Mouse (Mus musculus) midbrain, embryonic 14.5 days (tissue): ENCODE measurements around the gene Spocd1. TPM values are rescaled to one million over a fixed set of nuclear protein-coding genes. Genes with fewer than 3 reads are reported as not detected.
"Not testable (repeated sequence)": the region's sequence is repeated elsewhere in the genome, so short reads cannot be mapped to it uniquely, and the experiment has no call there.

ENCODE experiments used
- ATAC-seq: fragments of 200-750 bp; cut with Nextera tagmentation; 2 replicates; pipeline ENCODE4 v1.8.0; 2017; ENCODE audit warnings: moderate number of reproducible peaks, moderate library complexity; ENCODE audit not compliant: low FRiP score, low TSS enrichment
- DNase-seq: peaks from one replicate; pipeline ENCODE4 v3.0.0-alpha.2; 2015
- H3K27ac ChIP-seq: fragments of 300-500 bp; sonication (generic); replicated peaks from 2 replicates; pipeline ENCODE4 v1.5.1; 2014; ENCODE audit warnings: mild to moderate bottlenecking, low read depth, low read length, moderate library complexity
- H3K27me3 ChIP-seq: fragments of 300-500 bp; sonication (generic); 2 replicates; pipeline ENCODE4 v1.6.1; 2014; ENCODE audit warnings: low read length, control low read depth, mixed read lengths; ENCODE audit not compliant: control insufficient read depth, insufficient read depth
- H3K36me3 ChIP-seq: fragments of 300-500 bp; sonication (generic); 2 replicates; pipeline ENCODE4 v1.6.1; 2014; ENCODE audit warnings: low read length, control low read depth; ENCODE audit not compliant: control insufficient read depth, insufficient read depth
- H3K4me1 ChIP-seq: fragments of 300-500 bp; sonication (generic); 2 replicates; pipeline ENCODE4 v1.6.1; 2014; ENCODE audit warnings: mild to moderate bottlenecking, antibody characterized with exemption, low read length, control low read depth; ENCODE audit not compliant: control insufficient read depth, insufficient read depth
- H3K4me2 ChIP-seq: fragments of 300-500 bp; sonication (generic); 2 replicates; pipeline ENCODE4 v1.6.1; 2014; ENCODE audit warnings: mild to moderate bottlenecking, low read length, moderate library complexity
- H3K4me3 ChIP-seq: fragments of 300-500 bp; sonication (generic); replicated peaks from 2 replicates; pipeline ENCODE4 v1.5.1; 2014; ENCODE audit warnings: low read depth, low read length
- H3K9ac ChIP-seq: fragments of 300-500 bp; sonication (generic); replicated peaks from 2 replicates; pipeline ENCODE4 v1.6.1; 2014; ENCODE audit warnings: mild to moderate bottlenecking, low read length, moderate library complexity
- H3K9me3 ChIP-seq: fragments of 300-500 bp; sonication (generic); 2 replicates; pipeline ENCODE4 v1.6.1; 2016; ENCODE audit warnings: low read length, control low read depth, mixed read lengths; ENCODE audit not compliant: control insufficient read depth
- WGBS: fragments of 180-500 bp; shearing (Covaris S2); extraction: QIAGEN DNeasy Blood & Tissue Kit; methylation state at CpG from one replicate; pipeline ENCODE4 v1.1.7; 2014; 5-methylcytosine and 5-hydroxymethylcytosine counted together
- polyA plus RNA-seq: library from polyadenylated mRNA; unstranded; fragments of >200 nt; fragmentation: Nextera tagmentation; extraction: Ambion mirVana; gene quantifications from 2 replicates; pipeline ENCODE4 v1.2.1, GENCODE M21; 2014

The Spocd1 gene
- polyA plus RNA-seq, 1 experiment from 2014 or later: not detected

DNA sequence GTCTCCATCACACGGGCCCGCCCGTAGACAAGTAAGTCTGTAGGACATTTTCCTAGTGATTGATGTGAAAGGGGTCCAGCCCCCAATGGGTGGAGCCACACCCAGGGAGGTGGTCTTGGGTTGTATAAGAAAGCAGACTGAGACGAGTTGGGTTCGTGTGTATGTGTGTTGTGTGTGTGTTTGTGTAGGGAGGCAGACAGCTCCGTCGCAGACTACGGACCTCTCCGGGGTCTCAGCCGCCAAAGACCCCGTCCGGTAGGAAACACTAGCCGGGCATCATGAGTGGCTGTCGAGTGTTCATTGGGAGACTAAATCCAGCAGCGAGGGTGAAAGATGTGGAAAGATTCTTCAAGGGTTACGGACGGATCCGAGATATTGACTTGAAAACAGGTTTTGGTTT lies 30.2 kb upstream of the Spocd1 start:
- H3K36me3 ChIP-seq, H3K27me3 ChIP-seq, H3K27ac ChIP-seq, DNase-seq, H3K4me3 ChIP-seq, H3K9ac ChIP-seq, ATAC-seq, H3K9me3 ChIP-seq, H3K4me1 ChIP-seq, H3K4me2 ChIP-seq: not testable (repeated sequence)
- WGBS: 96% methylated on average over 18 of the region's 18 CpGs

DNA sequence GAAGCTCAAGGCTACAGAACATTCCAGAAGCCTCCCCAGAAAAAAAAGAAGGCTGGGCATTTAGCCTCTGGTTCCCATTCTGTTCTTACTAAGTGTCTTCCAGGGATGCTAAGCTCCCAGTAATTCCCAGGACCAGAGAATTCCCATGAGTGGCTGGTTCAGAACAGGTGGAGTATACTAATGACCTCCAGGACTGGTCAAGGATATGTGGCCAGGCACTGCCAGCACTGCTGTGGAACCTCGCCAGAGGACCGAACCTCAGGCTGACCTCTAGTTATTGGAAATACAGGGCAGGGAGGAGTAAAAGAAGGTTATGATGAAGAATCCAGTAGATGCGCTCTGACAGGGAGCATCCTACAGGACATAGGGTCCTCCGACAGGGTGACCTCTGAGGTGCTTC lies 26.7 kb upstream of the Spocd1 start:
- Histone ChIP-seq H3K27me3 (no peaks in the 10 kb centered on the region), H3K36me3 (no peaks in the 10 kb centered on the region), H3K4me2 (no peak overlapping the region), H3K9me3 (no peaks in the 10 kb centered on the region), H3K27ac (no peak overlapping the region), H3K9ac (no peak overlapping the region), H3K4me1 (no peaks in the 10 kb centered on the region), H3K4me3 (no peak overlapping the region)
- ATAC-seq: no peak
- DNase-seq: no peak
- 91% methylated on average over 4 of the region's 4 CpGs for WGBS

DNA sequence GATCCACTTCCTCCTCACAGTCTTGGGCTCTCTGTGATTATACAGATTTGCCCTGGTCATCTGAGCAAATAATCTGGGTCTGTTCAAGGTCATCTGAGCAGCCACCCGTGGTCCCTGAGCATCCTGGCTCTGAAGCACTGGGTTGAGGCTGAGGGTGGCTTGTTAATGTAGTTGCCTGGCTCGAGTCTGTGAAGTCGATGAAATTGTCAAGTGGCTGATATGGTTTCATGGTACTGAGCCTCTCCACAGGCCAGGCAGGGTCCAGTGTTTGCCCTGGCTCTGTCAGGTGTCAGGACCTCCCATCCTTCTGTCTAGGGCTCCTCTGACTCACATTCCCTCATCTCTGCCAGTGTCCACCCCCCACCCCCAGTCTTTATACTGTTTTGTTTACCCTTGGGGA lies 25.5 kb upstream of the Spocd1 start:
- H3K4me1 ChIP-seq: no peaks in the 10 kb centered on the region
- H3K9me3 ChIP-seq: no peaks in the 10 kb centered on the region
- H3K27me3 ChIP-seq: no peaks in the 10 kb centered on the region
- no peak overlapping the region for H3K27ac ChIP-seq
- H3K9ac ChIP-seq: no peak overlapping the region
- H3K4me2 ChIP-seq: no peak overlapping the region
- H3K4me3 ChIP-seq: no peak overlapping the region
- ATAC-seq (no peak), DNase-seq (no peak)
- no peaks in the 10 kb centered on the region for H3K36me3 ChIP-seq
- WGBS: 59% methylated on average over 3 of the region's 3 CpGs

DNA sequence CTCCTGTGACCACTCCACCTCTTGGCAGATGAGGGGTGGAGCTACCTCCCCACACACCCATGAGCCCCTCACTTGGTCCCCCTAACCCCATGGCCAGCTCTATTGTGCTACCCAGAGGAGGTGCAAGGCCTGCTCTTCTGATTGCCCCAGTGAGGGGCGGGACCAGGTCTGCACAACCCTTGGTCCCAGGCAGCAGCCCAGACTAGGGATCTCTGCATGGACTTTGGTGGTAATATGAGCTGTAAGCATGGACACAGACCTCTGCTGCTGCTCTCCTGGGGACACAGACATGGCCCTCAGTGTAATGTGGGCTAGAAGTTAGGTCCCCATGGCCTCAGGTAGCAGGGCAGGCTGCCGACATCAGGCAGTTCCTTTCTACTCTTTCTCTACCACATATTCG lies 24.0 kb upstream of the Spocd1 start:
- ATAC-seq (no peak), DNase-seq (no peak)
- H3K4me3 ChIP-seq: no peak overlapping the region
- no peak overlapping the region for H3K9ac ChIP-seq
- no peaks in the 10 kb centered on the region for H3K36me3 ChIP-seq
- H3K4me2 ChIP-seq: no peak overlapping the region
- no peaks in the 10 kb centered on the region for H3K4me1 ChIP-seq
- no peaks in the 10 kb centered on the region for H3K27me3 ChIP-seq
- H3K9me3 ChIP-seq: no peaks in the 10 kb centered on the region
- H3K27ac ChIP-seq: no peak overlapping the region
- 84% methylated on average over 3 of the region's 3 CpGs for WGBS

DNA sequence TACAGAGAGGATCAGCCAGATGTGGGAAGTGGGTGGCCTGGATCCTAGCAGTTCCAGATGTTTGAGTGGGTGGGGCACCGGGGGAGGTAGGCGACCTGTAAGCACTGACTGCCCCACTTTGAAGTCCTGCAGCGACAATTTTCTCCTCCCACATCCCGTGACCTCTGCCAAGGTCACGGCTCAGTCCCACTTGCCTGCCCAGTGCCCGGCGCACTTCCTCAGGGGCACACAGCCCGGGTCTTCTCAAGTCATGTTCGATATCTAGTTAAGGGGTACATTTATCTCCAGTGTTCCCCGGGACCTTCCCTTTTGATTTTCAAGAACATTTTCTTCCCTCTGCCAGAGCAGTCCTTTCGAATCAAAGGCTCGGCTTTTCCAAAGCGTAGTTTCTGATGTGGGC lies 23.0 kb upstream of the Spocd1 start:
- no peak overlapping the region for H3K27ac ChIP-seq
- H3K4me1 ChIP-seq: no peaks in the 10 kb centered on the region
- H3K9me3 ChIP-seq: no peaks in the 10 kb centered on the region
- H3K27me3 ChIP-seq: no peaks in the 10 kb centered on the region
- no peak overlapping the region for H3K9ac ChIP-seq
- DNase-seq: no peak
- H3K36me3 ChIP-seq: no peaks in the 10 kb centered on the region
- 74% methylated on average over 13 of the region's 13 CpGs for WGBS
- no peak overlapping the region for H3K4me3 ChIP-seq
- no peak overlapping the region for H3K4me2 ChIP-seq
- ATAC-seq: no peak

DNA sequence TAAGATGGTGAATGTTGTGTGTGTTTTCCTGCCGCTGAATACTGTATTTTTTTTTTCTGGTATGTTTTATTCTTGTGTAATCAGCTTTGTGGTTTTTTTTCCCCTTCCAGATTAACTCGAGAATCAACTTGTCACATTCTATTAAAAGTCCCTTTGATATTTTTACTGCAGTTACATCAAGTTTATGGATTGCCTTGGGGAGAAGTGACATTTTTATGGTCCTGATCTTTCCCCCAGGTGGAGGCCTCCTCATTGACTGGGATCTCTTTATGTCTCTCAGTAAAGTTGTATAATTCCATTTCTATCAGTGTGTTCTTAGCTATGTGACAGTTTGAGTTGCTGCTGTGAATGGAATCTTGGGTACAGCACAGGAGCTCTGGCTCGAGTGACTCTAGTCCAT lies 20.2 kb upstream of the Spocd1 start:
- Histone ChIP-seq H3K27me3 (no peaks in the 10 kb centered on the region), H3K36me3 (no peaks in the 10 kb centered on the region), H3K4me2 (no peak overlapping the region), H3K4me3 (no peak overlapping the region), H3K9me3 (no peaks in the 10 kb centered on the region), H3K9ac (no peak overlapping the region), H3K27ac (no peak overlapping the region), H3K4me1 (peaks cover 3% of the 10 kb centered on the region)
- WGBS: 73% methylated on average over 3 of the region's 3 CpGs
- no peak for ATAC-seq
- DNase-seq: no peak

DNA sequence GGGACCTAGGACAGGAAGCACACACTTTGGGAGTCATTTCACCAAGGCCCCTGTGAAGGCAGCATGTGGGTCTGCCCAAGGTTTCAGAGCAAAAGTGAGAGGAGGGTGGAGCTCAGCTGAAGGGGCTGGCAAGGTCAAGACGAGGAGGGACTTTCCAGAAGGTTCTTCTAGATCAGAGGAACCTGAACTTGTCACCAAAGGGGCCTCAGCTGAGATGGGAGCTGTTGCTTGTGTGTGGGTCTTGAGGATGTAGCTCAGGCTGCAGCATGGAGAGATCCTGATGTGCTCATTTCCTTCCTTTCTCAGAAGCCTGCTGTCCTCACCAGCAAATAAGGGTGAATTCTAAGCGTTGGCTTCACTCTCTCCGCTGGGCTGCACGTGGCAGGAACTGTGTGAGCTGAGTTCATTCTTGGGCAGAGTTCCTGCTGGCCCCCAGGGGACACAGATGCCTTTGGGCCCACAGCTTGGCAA lies 19.8 kb upstream of the Spocd1 start:
- no peak overlapping the region for H3K4me3 ChIP-seq
- DNase-seq (no peak), ATAC-seq (no peak)
- H3K4me2 ChIP-seq: no peak overlapping the region
- no peak overlapping the region for H3K27ac ChIP-seq
- no peaks in the 10 kb centered on the region for H3K27me3 ChIP-seq
- H3K4me1 ChIP-seq: peaks cover 7% of the 10 kb centered on the region
- 73% methylated on average over 4 of the region's 4 CpGs for WGBS
- no peak overlapping the region for H3K9ac ChIP-seq
- H3K9me3 ChIP-seq: no peaks in the 10 kb centered on the region
- H3K36me3 ChIP-seq: no peaks in the 10 kb centered on the region

DNA sequence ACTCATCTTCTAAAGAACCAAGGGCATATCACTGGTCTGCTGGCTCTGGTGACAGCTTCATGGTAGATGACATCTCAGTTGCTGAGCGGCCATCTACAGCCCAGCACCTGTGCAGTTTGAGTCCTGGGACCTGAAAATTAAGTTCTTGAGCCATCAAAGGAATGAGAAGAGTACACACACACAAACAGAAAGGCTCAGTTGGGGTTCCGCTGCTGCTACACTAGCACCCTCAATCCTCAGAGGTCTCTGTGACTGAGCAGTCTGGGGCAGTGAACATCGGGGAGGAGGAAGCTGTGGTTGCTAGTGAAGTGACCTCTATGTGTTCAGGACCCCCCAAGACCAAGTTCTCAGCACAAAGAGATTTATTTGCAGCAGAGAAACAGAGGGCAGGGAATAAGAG lies 16.1 kb upstream of the Spocd1 start:
- Histone ChIP-seq H3K27me3 (no peaks in the 10 kb centered on the region), H3K36me3 (no peaks in the 10 kb centered on the region), H3K27ac (no peak overlapping the region), H3K9me3 (no peaks in the 10 kb centered on the region), H3K4me1 (peaks cover 7% of the 10 kb centered on the region), H3K4me3 (no peak overlapping the region), H3K9ac (no peak overlapping the region), H3K4me2 (no peak overlapping the region)
- 79% methylated on average over 3 of the region's 3 CpGs for WGBS
- DNase-seq: no peak
- no peak for ATAC-seq

DNA sequence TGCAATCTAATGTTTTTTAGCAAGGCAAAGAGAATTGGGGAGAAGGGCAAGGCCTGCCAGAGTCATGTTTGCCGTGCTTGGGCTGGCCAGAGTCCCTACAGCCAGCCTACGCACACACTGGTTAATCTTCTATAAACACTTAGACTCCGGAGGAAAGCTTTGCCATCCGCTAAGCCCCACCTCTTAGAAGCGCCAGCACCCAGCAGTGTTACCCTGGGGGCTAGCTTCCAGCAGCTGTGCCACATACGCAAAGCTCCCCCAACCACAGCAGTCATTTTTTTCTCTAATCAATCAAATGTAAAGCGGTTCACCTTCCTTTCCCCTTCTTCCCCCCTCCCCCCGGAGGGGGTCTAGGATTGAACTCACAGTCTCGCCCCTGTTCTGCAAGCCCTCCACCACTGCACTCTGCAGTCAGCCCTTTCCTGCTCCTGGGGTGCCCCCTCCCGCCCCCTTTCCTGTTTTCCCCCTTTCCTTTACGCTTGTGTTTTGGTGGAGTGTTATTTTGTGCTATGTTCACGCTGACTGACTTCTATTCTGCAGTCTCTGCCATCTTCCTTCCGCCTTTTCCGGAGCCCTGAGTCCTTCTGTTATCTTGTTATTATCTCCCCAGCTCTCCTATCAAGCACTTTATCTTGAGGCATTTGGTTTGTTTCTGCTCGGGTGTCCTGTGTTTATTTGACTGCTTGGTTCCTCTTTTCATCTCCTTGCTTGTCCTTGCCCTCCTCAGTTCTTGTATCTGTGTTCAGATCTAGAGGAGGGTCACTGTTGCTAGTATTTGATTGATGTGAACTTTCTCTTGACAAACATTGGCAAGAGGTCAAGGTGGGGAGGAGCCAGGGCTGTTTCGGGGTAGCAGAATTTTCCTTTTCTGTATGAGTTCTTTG lies 15.0 kb upstream of the Spocd1 start:
- Histone ChIP-seq H3K27ac (peak overlapping the region; percentile 32), H3K9me3 (no peaks in the 10 kb centered on the region), H3K36me3 (no peaks in the 10 kb centered on the region), H3K27me3 (no peaks in the 10 kb centered on the region), H3K4me1 (peaks cover 7% of the 10 kb centered on the region), H3K4me3 (no peak overlapping the region), H3K9ac (0 out of 2 replicates have a peak overlapping the region, but pooled peaks have one; percentile 0), H3K4me2 (no peak overlapping the region)
- DNase-seq: peak; percentile 45
- no peak for ATAC-seq
- WGBS: 19% methylated on average over 16 of the region's 16 CpGs
